Mouse (Mus musculus) c-Kit-negative CD71-positive TER-119-positive erythroid progenitor cells, embryonic 14.5 days (primary cell): ENCODE results near the gene Mrc2.

Source experiments
- DNase-seq: peaks from one replicate; pipeline ENCODE4 v3.0.0-alpha.2; 2013; ENCODE audit warnings: low read depth, low spot score

Gene Mrc2

DNA sequence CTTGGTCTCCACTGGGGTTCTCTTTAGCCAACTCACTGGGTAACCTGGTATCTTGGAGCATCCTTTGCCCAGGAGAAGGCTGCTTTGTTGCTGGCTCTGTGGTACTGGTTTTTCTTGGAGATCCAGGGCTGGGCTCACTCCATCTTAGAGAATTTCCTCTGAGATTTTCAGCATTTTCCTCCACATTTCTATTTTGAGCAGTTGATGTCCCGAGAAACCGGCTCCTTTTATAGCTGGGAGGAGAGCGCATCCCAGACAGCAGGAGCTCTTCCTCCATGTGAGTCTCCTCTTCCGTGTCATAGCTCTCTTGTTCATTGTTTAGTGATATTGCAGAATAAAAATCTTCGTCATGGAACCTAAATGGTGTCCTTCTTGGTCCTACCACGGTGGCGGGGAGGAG is 97.8 kb downstream of the Mrc2 start:
- no peak for DNase-seq
